8 mouse cellular contexts compared by ENCODE assay signal in genomic region chr17:83850458-83850857, GRCm38 (mm10). TPM values are rescaled to one million over a fixed set of nuclear protein-coding genes. Genes with fewer than 3 reads are reported as not detected.
DNase-seq lines count a peak whose midpoint lies in the region; ATAC-seq lines count a peak whose summit lies in the region.

No protein-coding gene starts in this region.

- DNase-seq in Muller cell, postnatal 12 days (ENCODE audit: inconsistent ontology term), result peak; percentile 66
- DNase-seq in cerebellum, adult 11-12 months, result peak; percentile 76
- DNase-seq in layer of hippocampus, postnatal 10 days (ENCODE audit: low spot score in 2 of 2), result peak; percentile 95
- peak; percentile 94 for DNase-seq in lung, postnatal 36 days
- peak; percentile 95 to 97 for DNase-seq in right cerebral cortex, adult 2 months (ENCODE audit: low spot score in 2 of 2)
- DNase-seq in urinary bladder, postnatal 10 days (ENCODE audit: low spot score), result peak; percentile 71

- peak; percentile 81 for ATAC-seq in frontal cortex, adult (ENCODE audit: low TSS enrichment)
- peak; percentile 23 to 34; a peak in 1 of 4 replicates for ATAC-seq in hematopoietic stem cell, adult 5-6 weeks (replicated peaks in 1 of 2; ENCODE audit: insufficient read depth in 1 of 2, low FRiP score in 2 of 2, low TSS enrichment in 1 of 2, low read depth in 1 of 2, poor library complexity in 2 of 2, severe bottlenecking in 2 of 2)

RNA-seq across cellular contexts. Expression of gene Haao, which starts 2.7 kb away (rescaled TPM):
- total RNA-seq in hematopoietic stem cell, adult 5-6 weeks (2017), result 30.9 and 33.2 TPM in 2 replicates
- total RNA-seq in layer of hippocampus, postnatal 10 days (2021), result not detected

Comparison
In these comparisons a context has a peak if more than half of its experiments do, and no peak if none do; other contexts are left out.
1. Peak in every context shown above with its lines: DNase-seq and ATAC-seq.
2. RNA of gene Haao, which starts 2.7 kb away (total RNA-seq): 30.9 to 33.2 TPM in hematopoietic stem cell, adult 5-6 weeks; not detected in layer of hippocampus, postnatal 10 days; every median in the first group is over 10 times any median in the second.